Mouse (Mus musculus) liver, embryonic 15.5 days (tissue): ENCODE results near the gene Blm. TPM values are rescaled to one million over a fixed set of nuclear protein-coding genes. Genes with fewer than 3 reads are reported as not detected.
"Not testable (repeated sequence)": the region's sequence is repeated elsewhere in the genome, so short reads cannot be mapped to it uniquely, and the experiment has no call there.

Experiments used
- ATAC-seq: fragments of 200-750 bp; cut with Nextera tagmentation; 2 replicates; pipeline ENCODE4 v1.8.0; 2017; ENCODE audit warnings: moderate number of reproducible peaks, mild to moderate bottlenecking, moderate library complexity; ENCODE audit not compliant: insufficient read depth
- H3K27ac ChIP-seq: fragments of 300-500 bp; sonication (generic); replicated peaks from 2 replicates; pipeline ENCODE4 v1.5.1; 2015; ENCODE audit warnings: mild to moderate bottlenecking, inconsistent platforms
- H3K27me3 ChIP-seq: fragments of 300-500 bp; sonication (generic); 2 replicates; pipeline ENCODE4 v1.6.1; 2015; ENCODE audit warnings: mild to moderate bottlenecking, inconsistent platforms
- H3K36me3 ChIP-seq: fragments of 300-500 bp; sonication (generic); replicated peaks from 2 replicates; pipeline ENCODE4 v1.6.1; 2015; ENCODE audit warnings: moderate library complexity, mild to moderate bottlenecking, inconsistent platforms
- H3K4me1 ChIP-seq: fragments of 300-500 bp; sonication (generic); replicated peaks from 2 replicates; pipeline ENCODE4 v1.6.1; 2015; ENCODE audit warnings: inconsistent platforms
- H3K4me2 ChIP-seq: fragments of 300-500 bp; sonication (generic); 2 replicates; pipeline ENCODE4 v1.6.1; 2015; ENCODE audit warnings: moderate library complexity, mild to moderate bottlenecking, inconsistent platforms
- H3K4me3 ChIP-seq: fragments of 300-500 bp; sonication (generic); replicated peaks from 2 replicates; pipeline ENCODE4 v1.5.1; 2015; ENCODE audit warnings: mild to moderate bottlenecking, inconsistent platforms
- H3K9ac ChIP-seq: fragments of 300-500 bp; sonication (generic); 2 replicates; pipeline ENCODE4 v1.6.1; 2015; ENCODE audit warnings: moderate library complexity, mild to moderate bottlenecking, inconsistent platforms
- H3K9me3 ChIP-seq: fragments of 300-500 bp; sonication (generic); replicated peaks from 2 replicates; pipeline ENCODE4 v1.6.1; 2016; ENCODE audit warnings: inconsistent platforms
- WGBS: fragments of 180-500 bp; shearing (Covaris S2); methylation state at CpG from one replicate; pipeline ENCODE4 v1.1.7; 2015; ENCODE audit warnings: mixed read lengths; ENCODE audit not compliant: insufficient replicate concordance; 5-methylcytosine and 5-hydroxymethylcytosine counted together
- polyA plus RNA-seq: library from polyadenylated mRNA; unstranded; fragments of >200 nt; fragmentation: Nextera tagmentation; extraction: Ambion mirVana; gene quantifications from 2 replicates; pipeline ENCODE4 v1.2.1, GENCODE M21; 2015

Gene Blm
- polyA plus RNA-seq, 1 experiment from 2014 or later = 27.4 TPM

GRCm38 (mm10) chr7:80531087-80531486, 3.8 kb downstream of the Blm start:
- Histone ChIP-seq H3K4me3 (no peak overlapping the region; the same call in 1 of the 2 replicates), H3K9ac (no peak overlapping the region), H3K27me3 (no peaks in the 10 kb centered on the region), H3K36me3 (peaks cover 8% of the 10 kb centered on the region; the same call in 1 of the 2 replicates), H3K27ac (0 out of 2 replicates have a peak overlapping the region, but pooled peaks have one; percentile 14), H3K9me3 (no peaks in the 10 kb centered on the region), H3K4me1 (peaks cover 60% of the 10 kb centered on the region), H3K4me2 (peak overlapping the region; percentile 86)
- WGBS = 39% methylated on average over 6 of the region's 6 CpGs
- no peak for ATAC-seq

- Histone ChIP-seq H3K36me3 (peaks cover 8% of the 10 kb centered on the region; the same call in 1 of the 2 replicates), H3K27me3 (no peaks in the 10 kb centered on the region), H3K4me2 (peak overlapping the region; percentile 86; the same call in 1 of the 2 replicates), H3K4me3 (no peak overlapping the region), H3K9me3 (no peaks in the 10 kb centered on the region), H3K27ac (0 out of 2 replicates have a peak overlapping the region, but pooled peaks have one; percentile 14), H3K9ac (no peak overlapping the region), H3K4me1 (peaks cover 59% of the 10 kb centered on the region)
- no peak for ATAC-seq
- 40% methylated on average over 2 of the region's 2 CpGs for WGBS
Observed at GRCm38 (mm10) chr7:80530646-80531045, 4.3 kb downstream of the Blm start.

GRCm38 (mm10) chr7:80526698-80527097, 8.2 kb downstream of the Blm start:
- peaks cover 13% of the 10 kb centered on the region for H3K36me3 ChIP-seq
- no peak overlapping the region for H3K9ac ChIP-seq
- no peak for ATAC-seq
- H3K9me3 ChIP-seq = no peaks in the 10 kb centered on the region
- H3K27me3 ChIP-seq = no peaks in the 10 kb centered on the region
- H3K4me2 ChIP-seq = no peak overlapping the region
- WGBS = 63% methylated on average over 6 of the region's 6 CpGs
- no peak overlapping the region for H3K27ac ChIP-seq
- H3K4me1 ChIP-seq = peaks cover 39% of the 10 kb centered on the region
- no peak overlapping the region for H3K4me3 ChIP-seq

- Histone ChIP-seq H3K36me3 (peaks cover 79% of the 10 kb centered on the region), H3K27ac (no peak overlapping the region), H3K4me1 (no peaks in the 10 kb centered on the region), H3K27me3 (no peaks in the 10 kb centered on the region), H3K9me3 (no peaks in the 10 kb centered on the region), H3K4me3 (no peak overlapping the region), H3K4me2 (no peak overlapping the region), H3K9ac (no peak overlapping the region)
- whole genome bisulfite sequencing = 86% methylated on average over 16 of the region's 16 CpGs
- ATAC-seq = no peak
Observed at GRCm38 (mm10) chr7:80512408-80513085, 22.4 kb downstream of the Blm start.

- H3K9ac ChIP-seq, H3K27ac ChIP-seq, H3K27me3 ChIP-seq, H3K4me3 ChIP-seq, H3K4me1 ChIP-seq, H3K9me3 ChIP-seq, ATAC-seq, H3K4me2 ChIP-seq: not testable (repeated sequence)
- WGBS = 95% methylated on average over 26 of the region's 26 CpGs
- peaks cover 96% of the 10 kb centered on the region for H3K36me3 ChIP-seq
Observed at GRCm38 (mm10) chr7:80507697-80508096, 27.2 kb downstream of the Blm start.

- no peak overlapping the region for H3K9ac ChIP-seq
- no peak overlapping the region for H3K4me2 ChIP-seq
- H3K9me3 ChIP-seq = no peaks in the 10 kb centered on the region
- H3K4me1 ChIP-seq = peaks cover 5% of the 10 kb centered on the region; the same call in 1 of the 2 replicates
- no peak for ATAC-seq
- H3K36me3 ChIP-seq = peaks cover 95% of the 10 kb centered on the region
- H3K27me3 ChIP-seq = no peaks in the 10 kb centered on the region
- no peak overlapping the region for H3K4me3 ChIP-seq
- no peak overlapping the region for H3K27ac ChIP-seq
- WGBS = 75% methylated on average over 3 of the region's 3 CpGs
Observed at GRCm38 (mm10) chr7:80506007-80506406, 28.9 kb downstream of the Blm start.

- Histone ChIP-seq H3K4me1 (peaks cover 16% of the 10 kb centered on the region), H3K27me3 (no peaks in the 10 kb centered on the region), H3K4me2 (no peak overlapping the region), H3K36me3 (peaks cover 93% of the 10 kb centered on the region), H3K9ac (no peak overlapping the region), H3K27ac (no peak overlapping the region), H3K4me3 (no peak overlapping the region), H3K9me3 (no peaks in the 10 kb centered on the region)
- 90% methylated on average over 3 of the region's 3 CpGs for WGBS
- ATAC-seq = no peak
Observed at GRCm38 (mm10) chr7:80504920-80505319, 30.0 kb downstream of the Blm start.

GRCm38 (mm10) chr7:80501006-80501405, 33.9 kb downstream of the Blm start:
- no peaks in the 10 kb centered on the region for H3K9me3 ChIP-seq
- H3K4me2 ChIP-seq = no peak overlapping the region
- H3K4me3 ChIP-seq = no peak overlapping the region
- WGBS = 65% methylated on average over 7 of the region's 7 CpGs
- peaks cover 28% of the 10 kb centered on the region for H3K4me1 ChIP-seq
- no peak overlapping the region for H3K9ac ChIP-seq
- H3K27me3 ChIP-seq = no peaks in the 10 kb centered on the region
- H3K27ac ChIP-seq = 0 out of 2 replicates have a peak overlapping the region, but pooled peaks have one; percentile 33
- no peak for ATAC-seq
- H3K36me3 ChIP-seq = peaks cover 84% of the 10 kb centered on the region

- peak overlapping the region; percentile 45; the same call in 1 of the 2 replicates for H3K27ac ChIP-seq
- no peaks in the 10 kb centered on the region for H3K27me3 ChIP-seq
- peak; percentile 58; the same call in 1 of the 2 replicates for ATAC-seq
- H3K4me1 ChIP-seq = peaks cover 28% of the 10 kb centered on the region
- H3K36me3 ChIP-seq = peaks cover 82% of the 10 kb centered on the region
- H3K9me3 ChIP-seq = no peaks in the 10 kb centered on the region
- no peak overlapping the region; the same call in 1 of the 2 replicates for H3K4me2 ChIP-seq
- no peak overlapping the region for H3K4me3 ChIP-seq
- H3K9ac ChIP-seq = no peak overlapping the region
Observed at GRCm38 (mm10) chr7:80500099-80500498, 34.8 kb downstream of the Blm start.

GRCm38 (mm10) chr7:80499190-80499962, 35.5 kb downstream of the Blm start:
- H3K9ac ChIP-seq = no peak overlapping the region
- peaks cover 28% of the 10 kb centered on the region for H3K4me1 ChIP-seq
- H3K9me3 ChIP-seq = no peaks in the 10 kb centered on the region
- no peak overlapping the region for H3K4me2 ChIP-seq
- 46% methylated on average over 9 of the region's 9 CpGs for WGBS
- H3K27ac ChIP-seq = peak overlapping the region; percentile 45
- peaks cover 82% of the 10 kb centered on the region for H3K36me3 ChIP-seq
- no peak overlapping the region for H3K4me3 ChIP-seq
- peak; percentile 69 for ATAC-seq
- no peaks in the 10 kb centered on the region for H3K27me3 ChIP-seq

- H3K27ac ChIP-seq = no peak overlapping the region
- H3K4me1 ChIP-seq = peaks cover 37% of the 10 kb centered on the region
- peaks cover 79% of the 10 kb centered on the region for H3K36me3 ChIP-seq
- 76% methylated on average over 3 of the region's 3 CpGs for WGBS
- H3K9me3 ChIP-seq = no peaks in the 10 kb centered on the region
- H3K4me3 ChIP-seq = no peak overlapping the region
- H3K27me3 ChIP-seq = no peaks in the 10 kb centered on the region
- H3K4me2 ChIP-seq = no peak overlapping the region
- H3K9ac ChIP-seq = no peak overlapping the region
- ATAC-seq = no peak
Observed at GRCm38 (mm10) chr7:80496656-80497055, 38.3 kb downstream of the Blm start.
